Mouse (Mus musculus) megakaryocyte, embryonic 14.5 days (primary cell): ENCODE measurements around the gene Tmem50b.

Experiments
- FLI1 ChIP-seq: IDR thresholded peaks from 2 replicates; pipeline ENCODE4 v1.6.1; 2012; ENCODE audit warnings: low read length, inconsistent platforms, mixed read lengths
- GATA1 ChIP-seq: IDR thresholded peaks from 3 replicates; pipeline ENCODE4 v1.6.1; 2012; ENCODE audit warnings: mixed read lengths, low read length, inconsistent platforms, borderline replicate concordance

- TF ChIP-seq GATA1 (no peak), FLI1 (no peak)
Observed at GRCm38 (mm10) chr16:91582307-91582706, 15.3 kb downstream of the Tmem50b start.
